Mouse (Mus musculus): ENCODE measurements at regions not wholly inside any gene's neighbourhood (a gene's known extent, or its start where the extent isn't known, plus 50 kb on each side); places are given as distances from the start of the nearest gene placed in this dataset.

DNA sequence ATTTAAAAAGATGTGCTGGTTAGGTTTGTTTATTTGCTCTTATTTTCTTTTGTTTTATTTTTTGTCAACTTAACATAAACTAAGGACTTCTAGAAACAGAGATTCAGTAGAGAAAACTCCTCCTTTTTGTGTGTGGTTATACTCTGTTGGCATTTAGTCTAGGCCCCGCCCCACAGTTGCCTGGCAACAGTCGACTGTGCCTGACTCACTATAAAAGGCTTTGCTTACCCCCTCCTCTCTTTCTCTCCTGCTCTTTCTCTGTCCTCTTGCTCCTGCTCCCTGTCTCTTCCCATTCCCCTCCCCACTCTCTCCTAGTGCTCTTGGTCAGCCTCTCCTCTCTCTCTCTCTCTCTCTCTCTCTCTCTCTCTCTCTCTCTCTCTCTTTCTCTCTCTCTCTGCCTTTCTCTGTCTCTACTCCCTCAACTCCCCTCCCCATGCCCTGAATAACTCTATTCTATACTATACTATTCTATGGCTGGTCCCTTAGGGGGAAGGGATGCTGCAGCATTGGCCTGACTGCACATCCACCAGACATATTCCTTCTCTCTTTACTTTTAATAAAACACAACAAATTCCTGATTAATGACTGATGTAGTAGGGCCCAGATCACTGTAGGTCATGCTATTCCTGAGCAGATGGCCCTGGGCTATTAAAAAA is 76.6 kb upstream of the Fscb start:
- no peak overlapping the region for H3K27ac ChIP-seq (replicated peaks; ENCODE audit: low read depth, low read length)
- no peaks in the 10 kb centered on the region for H3K27me3 ChIP-seq (ENCODE audit: control insufficient read depth, insufficient read depth, low read length)
- DNase-seq: peak; percentile 56
- H3K9me3 ChIP-seq (ENCODE audit: control insufficient read depth, low read length): no peaks in the 10 kb centered on the region
- no peak overlapping the region for H3K9ac ChIP-seq (replicated peaks; ENCODE audit: low read length)
- peak; percentile 68; the same call in 1 of the 2 replicates for ATAC-seq (ENCODE audit: low FRiP score, low TSS enrichment)
- 13% methylated on average over 2 of the region's 2 CpGs for WGBS
- H3K4me2 ChIP-seq (ENCODE audit: low read length): no peak overlapping the region
- H3K4me1 ChIP-seq (ENCODE audit: control insufficient read depth, insufficient read depth, low read length): no peaks in the 10 kb centered on the region
- H3K36me3 ChIP-seq (ENCODE audit: control insufficient read depth, insufficient read depth, low read length): no peaks in the 10 kb centered on the region
- no peak overlapping the region for H3K4me3 ChIP-seq (replicated peaks; ENCODE audit: low read depth, low read length)

DNA sequence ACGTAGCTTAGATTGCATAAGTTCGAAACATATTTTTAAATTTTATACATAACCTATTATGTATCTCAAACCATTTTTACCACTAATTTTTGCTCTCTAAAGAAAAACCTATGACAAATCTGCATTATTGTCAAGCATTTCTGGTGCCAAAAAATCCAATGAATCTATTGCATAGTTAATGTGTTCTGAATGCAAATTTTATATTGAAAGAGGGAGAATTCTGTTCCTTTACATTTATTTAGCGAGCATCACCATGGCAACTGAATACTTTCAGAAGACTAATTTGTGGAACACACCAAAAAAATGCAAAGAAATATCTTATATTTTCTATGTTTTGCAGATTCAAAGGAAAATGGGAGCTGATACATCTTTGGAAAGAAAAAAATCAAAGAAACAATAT is 66.6 kb upstream of the Fscb start:
- H3K4me2 ChIP-seq (ENCODE audit: low read length): no peak overlapping the region

More for the DNA sequence above, 66.6 kb upstream of the Fscb start:
- no peaks in the 10 kb centered on the region for H3K36me3 ChIP-seq (ENCODE audit: control insufficient read depth, insufficient read depth, low read length)
- no peak overlapping the region for H3K9ac ChIP-seq (replicated peaks; ENCODE audit: low read length)
- DNase-seq (peak; percentile 17), ATAC-seq (ENCODE audit: low FRiP score, low TSS enrichment) (no peak)
- no peak overlapping the region for H3K4me3 ChIP-seq (replicated peaks; ENCODE audit: low read depth, low read length)
- no peak overlapping the region for H3K27ac ChIP-seq (replicated peaks; ENCODE audit: low read depth, low read length)
- no peaks in the 10 kb centered on the region for H3K9me3 ChIP-seq (ENCODE audit: control insufficient read depth, low read length)
- no peaks in the 10 kb centered on the region for H3K4me1 ChIP-seq (ENCODE audit: control insufficient read depth, insufficient read depth, low read length)
- H3K27me3 ChIP-seq (ENCODE audit: control insufficient read depth, insufficient read depth, low read length): no peaks in the 10 kb centered on the region
- 81% methylated on average over 3 of the region's 3 CpGs for WGBS
